Mouse (Mus musculus): ENCODE results near the gene Adh7. TPM values are rescaled to one million over a fixed set of nuclear protein-coding genes. Genes with fewer than 3 reads are reported as not detected.

Adh7 gene
- polyA plus RNA-seq, 1 experiment from 2014 or later, result 0.55 TPM

- peak overlapping the region; percentile 37; the same call in 1 of the 2 replicates for H3K27ac ChIP-seq (ENCODE audit: low read depth)
- H3K4me1 ChIP-seq (ENCODE audit: insufficient read depth), result peaks cover 9% of the 10 kb centered on the region
- WGBS, result 40% methylated on average over 5 of the region's 5 CpGs
- ATAC-seq (ENCODE audit: insufficient read depth) (peak; percentile 69), DNase-seq (peak; percentile 62)
- H3K9me3 ChIP-seq (ENCODE audit: low read depth, low read length), result no peaks in the 10 kb centered on the region
- no peaks in the 10 kb centered on the region for H3K27me3 ChIP-seq (ENCODE audit: insufficient read depth, low read length)
- no peak overlapping the region for H3K9ac ChIP-seq
- no peaks in the 10 kb centered on the region for H3K36me3 ChIP-seq (ENCODE audit: insufficient read depth)
- H3K4me2 ChIP-seq, result no peak overlapping the region
- H3K4me3 ChIP-seq (ENCODE audit: low read depth, low read length), result no peak overlapping the region
- no peak for TF ChIP-seq CTCF (IDR thresholded peaks at IDR 0.05; ENCODE audit: low read depth)
These were observed 45.8 kb downstream of the Adh7 start for GRCm38 (mm10) chr3:138263154-138263930.

- no peak overlapping the region for H3K4me2 ChIP-seq
- ATAC-seq (ENCODE audit: insufficient read depth), result peak; percentile 44; the same call in 1 of the 2 replicates
- DNase-seq, result no peak
- H3K27me3 ChIP-seq (ENCODE audit: insufficient read depth, low read length), result no peaks in the 10 kb centered on the region
- TF ChIP-seq CTCF (IDR thresholded peaks at IDR 0.05; ENCODE audit: low read depth), result no peak
- H3K9me3 ChIP-seq (ENCODE audit: low read depth, low read length), result no peaks in the 10 kb centered on the region
- H3K4me3 ChIP-seq (ENCODE audit: low read depth, low read length), result no peak overlapping the region
- WGBS, result 41% methylated on average over 3 of the region's 3 CpGs
- peak overlapping the region; percentile 8; the same call in 1 of the 2 replicates for H3K27ac ChIP-seq (ENCODE audit: low read depth)
- no peaks in the 10 kb centered on the region for H3K36me3 ChIP-seq (ENCODE audit: insufficient read depth)
- H3K9ac ChIP-seq, result no peak overlapping the region
- peaks cover 9% of the 10 kb centered on the region for H3K4me1 ChIP-seq (ENCODE audit: insufficient read depth)
These were observed 47.1 kb downstream of the Adh7 start for GRCm38 (mm10) chr3:138264648-138265047.

- H3K4me1 ChIP-seq (ENCODE audit: insufficient read depth), result no peaks in the 10 kb centered on the region
- no peaks in the 10 kb centered on the region for H3K27me3 ChIP-seq (ENCODE audit: insufficient read depth, low read length)
- ATAC-seq (ENCODE audit: insufficient read depth) (no peak), DNase-seq (no peak)
- H3K4me2 ChIP-seq, result no peak overlapping the region
- no peaks in the 10 kb centered on the region for H3K9me3 ChIP-seq (ENCODE audit: low read depth, low read length)
- H3K27ac ChIP-seq (ENCODE audit: low read depth), result no peak overlapping the region
- TF ChIP-seq CTCF (IDR thresholded peaks at IDR 0.05; ENCODE audit: low read depth), result no peak
- no peaks in the 10 kb centered on the region for H3K36me3 ChIP-seq (ENCODE audit: insufficient read depth)
- no peak overlapping the region for H3K4me3 ChIP-seq (ENCODE audit: low read depth, low read length)
- no peak overlapping the region for H3K9ac ChIP-seq
- 9% methylated on average over 1 of the region's 1 CpGs for WGBS
These were observed 52.9 kb downstream of the Adh7 start for GRCm38 (mm10) chr3:138270507-138270906.

- TF ChIP-seq CTCF (IDR thresholded peaks at IDR 0.05; ENCODE audit: low read depth), result no peak
- no peak for ATAC-seq (ENCODE audit: insufficient read depth)
- no peak overlapping the region for H3K4me3 ChIP-seq (ENCODE audit: low read depth, low read length)
- H3K27me3 ChIP-seq (ENCODE audit: insufficient read depth, low read length), result no peaks in the 10 kb centered on the region
- H3K4me2 ChIP-seq, result no peak overlapping the region
- 68% methylated on average over 2 of the region's 2 CpGs for WGBS
- H3K9ac ChIP-seq, result no peak overlapping the region
- H3K4me1 ChIP-seq (ENCODE audit: insufficient read depth), result no peaks in the 10 kb centered on the region
- H3K36me3 ChIP-seq (ENCODE audit: insufficient read depth), result no peaks in the 10 kb centered on the region
- no peak for DNase-seq
- no peaks in the 10 kb centered on the region for H3K9me3 ChIP-seq (ENCODE audit: low read depth, low read length)
- no peak overlapping the region for H3K27ac ChIP-seq (ENCODE audit: low read depth)
These were observed 53.7 kb downstream of the Adh7 start for GRCm38 (mm10) chr3:138271297-138271696.

- H3K9me3 ChIP-seq (ENCODE audit: low read depth, low read length), result no peaks in the 10 kb centered on the region
- no peak overlapping the region for H3K9ac ChIP-seq
- no peak overlapping the region for H3K4me3 ChIP-seq (ENCODE audit: low read depth, low read length)
- H3K27me3 ChIP-seq (ENCODE audit: insufficient read depth, low read length), result no peaks in the 10 kb centered on the region
- H3K36me3 ChIP-seq (ENCODE audit: insufficient read depth), result no peaks in the 10 kb centered on the region
- 78% methylated on average over 7 of the region's 7 CpGs for WGBS
- no peak overlapping the region for H3K4me2 ChIP-seq
- H3K4me1 ChIP-seq (ENCODE audit: insufficient read depth), result peaks cover 8% of the 10 kb centered on the region; the same call in 1 of the 2 replicates
- no peak for ATAC-seq (ENCODE audit: insufficient read depth)
- H3K27ac ChIP-seq (ENCODE audit: low read depth), result no peak overlapping the region
- DNase-seq, result no peak
- no peak for TF ChIP-seq CTCF (IDR thresholded peaks at IDR 0.05; ENCODE audit: low read depth)
These were observed 55.5 kb downstream of the Adh7 start for GRCm38 (mm10) chr3:138273080-138273479.

GRCm38 (mm10) chr3:138275100-138275499 is 57.5 kb downstream of the Adh7 start:
- Histone ChIP-seq H3K4me3 (ENCODE audit: low read depth, low read length) (no peak overlapping the region), H3K9me3 (ENCODE audit: low read depth, low read length) (no peaks in the 10 kb centered on the region), H3K4me2 (no peak overlapping the region), H3K4me1 (ENCODE audit: insufficient read depth) (peaks cover 8% of the 10 kb centered on the region; the same call in 1 of the 2 replicates), H3K27ac (ENCODE audit: low read depth) (no peak overlapping the region), H3K9ac (no peak overlapping the region), H3K36me3 (ENCODE audit: insufficient read depth) (0 out of 2 replicates have a peak, but pooled peaks cover 1% of the 10 kb centered on the region), H3K27me3 (ENCODE audit: insufficient read depth, low read length) (no peaks in the 10 kb centered on the region)
- no peak for TF ChIP-seq CTCF (IDR thresholded peaks at IDR 0.05; ENCODE audit: low read depth)
- no peak for DNase-seq
- ATAC-seq (ENCODE audit: insufficient read depth), result no peak
- WGBS, result 43% methylated on average over 3 of the region's 3 CpGs

- H3K4me1 ChIP-seq (ENCODE audit: insufficient read depth), result peaks cover 5% of the 10 kb centered on the region
- no peak for ATAC-seq (ENCODE audit: insufficient read depth)
- no peak for TF ChIP-seq CTCF (IDR thresholded peaks at IDR 0.05; ENCODE audit: low read depth)
These were observed 65.0 kb downstream of the Adh7 start for GRCm38 (mm10) chr3:138282556-138282955.

More at GRCm38 (mm10) chr3:138282556-138282955, 65.0 kb downstream of the Adh7 start:
- no peak overlapping the region for H3K9ac ChIP-seq
- peaks cover 53% of the 10 kb centered on the region for H3K36me3 ChIP-seq (ENCODE audit: insufficient read depth)
- 94% methylated on average over 9 of the region's 9 CpGs for WGBS
- H3K27me3 ChIP-seq (ENCODE audit: insufficient read depth, low read length), result no peaks in the 10 kb centered on the region
- H3K4me2 ChIP-seq, result no peak overlapping the region
- no peaks in the 10 kb centered on the region for H3K9me3 ChIP-seq (ENCODE audit: low read depth, low read length)
- H3K4me3 ChIP-seq (ENCODE audit: low read depth, low read length), result no peak overlapping the region
- no peak for DNase-seq
- no peak overlapping the region for H3K27ac ChIP-seq (ENCODE audit: low read depth)

Other genes starting within 250 kb of the Adh7 start
- gene Dapp1, start 236.2 kb upstream of the Adh7 start, polyA plus RNA-seq (2014; fragmentation: Nextera tagmentation; extraction: Ambion mirVana), result 8.0 and 8.1 TPM in 2 replicates
- gene 1110002E22Rik, start 152.7 kb upstream of the Adh7 start, polyA plus RNA-seq (2014; fragmentation: Nextera tagmentation; extraction: Ambion mirVana), result 0.21 and 0.31 TPM in 2 replicates
- 0.19 TPM in 1 of 2 replicates, not detected in the other for gene Gm5105, start 150.4 kb upstream of the Adh7 start, polyA plus RNA-seq (2014; fragmentation: Nextera tagmentation; extraction: Ambion mirVana)
- 13.8 and 14.2 TPM in 2 replicates for gene Trmt10a, start 74.3 kb upstream of the Adh7 start, polyA plus RNA-seq (2014; fragmentation: Nextera tagmentation; extraction: Ambion mirVana)
- gene Mttp, start 72.8 kb upstream of the Adh7 start, polyA plus RNA-seq (2014; fragmentation: Nextera tagmentation; extraction: Ambion mirVana), result 6.8 and 6.9 TPM in 2 replicates
- 0.37 TPM in 1 of 2 replicates, not detected in the other for gene 4930579F01Rik, start 23.9 kb upstream of the Adh7 start, polyA plus RNA-seq (2014; fragmentation: Nextera tagmentation; extraction: Ambion mirVana)
- 883 and 968 TPM in 2 replicates for gene Adh1, start 43.2 kb downstream of the Adh7 start, polyA plus RNA-seq (2014; fragmentation: Nextera tagmentation; extraction: Ambion mirVana)
- 0.14 and 0.62 TPM in 2 replicates for gene Adh6a, start 95.5 kb downstream of the Adh7 start, polyA plus RNA-seq (2014; fragmentation: Nextera tagmentation; extraction: Ambion mirVana)
- 0.30 TPM in 1 of 2 replicates, not detected in the other for gene Adh6b, start 124.0 kb downstream of the Adh7 start, polyA plus RNA-seq (2014; fragmentation: Nextera tagmentation; extraction: Ambion mirVana)
- gene Adh4, start 197.7 kb downstream of the Adh7 start, polyA plus RNA-seq (2014; fragmentation: Nextera tagmentation; extraction: Ambion mirVana), result not detected in 2 replicates
- gene Adh5, start 225.3 kb downstream of the Adh7 start, polyA plus RNA-seq (2014; fragmentation: Nextera tagmentation; extraction: Ambion mirVana), result 274 and 275 TPM in 2 replicates

Data from lung, embryonic 14.5 days (tissue).